Comparison of ENCODE assay signal across 8 mouse cellular contexts in genomic region chr15:101976641-101977040, GRCm38 (mm10). TPM values are rescaled to one million over a fixed set of nuclear protein-coding genes. Genes with fewer than 3 reads are reported as not detected.
DNase-seq lines count a peak whose midpoint lies in the region; ATAC-seq lines count a peak whose summit lies in the region.

No protein-coding gene starts in this region.

- no peak overlapping the region for H3K4me3 ChIP-seq in forebrain, embryonic 14.5 days (ENCODE audit: low read depth, low read length)
- H3K4me3 ChIP-seq in stomach, embryonic 14.5 days (ENCODE audit: low read depth, low read length), result no peak overlapping the region

- no peaks in the 10 kb centered on the region for H3K36me3 ChIP-seq in forebrain, embryonic 14.5 days (ENCODE audit: control insufficient read depth, insufficient read depth, low read length)
- H3K36me3 ChIP-seq in stomach, embryonic 14.5 days (ENCODE audit: control insufficient read depth, insufficient read depth, low read length), result no peaks in the 10 kb centered on the region

- H3K27ac ChIP-seq in forebrain, embryonic 14.5 days (ENCODE audit: low read depth, low read length), result no peak overlapping the region
- peak overlapping the region; percentile 92 for H3K27ac ChIP-seq in stomach, embryonic 14.5 days (ENCODE audit: low read length)

- ATAC-seq in forebrain, embryonic 14.5 days, result no peak
- ATAC-seq in stomach, embryonic 14.5 days (ENCODE audit: insufficient number of reproducible peaks, insufficient read depth, low FRiP score, low read depth), result no peak
- no peak for ATAC-seq in activated CD4-positive, CD25-positive, alpha-beta regulatory T cell, adult 4 months

- peak overlapping the region; percentile 65; the same call in 1 of the 2 replicates for H3K9ac ChIP-seq in forebrain, embryonic 14.5 days (ENCODE audit: low read length)
- peak overlapping the region; percentile 43; the same call in 1 of the 2 replicates for H3K9ac ChIP-seq in stomach, embryonic 14.5 days (replicated peaks; ENCODE audit: low read depth, low read length)

- H3K4me1 ChIP-seq in forebrain, embryonic 14.5 days (ENCODE audit: control insufficient read depth, insufficient read depth, low read length), result peaks cover 9% of the 10 kb centered on the region
- H3K4me1 ChIP-seq in stomach, embryonic 14.5 days (ENCODE audit: control insufficient read depth, insufficient read depth, low read length), result peaks cover 35% of the 10 kb centered on the region

- H3K27me3 ChIP-seq in forebrain, embryonic 14.5 days (replicated peaks; ENCODE audit: control insufficient read depth, insufficient read depth, low read length), result no peaks in the 10 kb centered on the region
- H3K27me3 ChIP-seq in stomach, embryonic 14.5 days (ENCODE audit: control insufficient read depth, insufficient read depth, low read length), result no peaks in the 10 kb centered on the region

- peak; percentile 54 for DNase-seq in ovary, adult 18-20 months (ENCODE audit: low spot score)
- DNase-seq in ovary, postnatal 36 days (ENCODE audit: low spot score), result no peak
- DNase-seq in forebrain, embryonic 14.5 days (ENCODE audit: low spot score), result no peak
- peak; percentile 34 for DNase-seq in kidney, postnatal 14 days
- DNase-seq in right cerebral cortex, postnatal 25 days, result no peak
- no peak for DNase-seq in right cerebral cortex, postnatal 4 days

- no peaks in the 10 kb centered on the region for H3K9me3 ChIP-seq in forebrain, embryonic 14.5 days (replicated peaks; ENCODE audit: control insufficient read depth, low read length)
- no peaks in the 10 kb centered on the region for H3K9me3 ChIP-seq in stomach, embryonic 14.5 days (ENCODE audit: control insufficient read depth, low read depth, low read length)

- whole genome bisulfite sequencing in forebrain, embryonic 14.5 days, result 55% methylated on average over 3 of the region's 3 CpGs
- WGBS in stomach, embryonic 14.5 days, result 56% methylated on average over 3 of the region's 3 CpGs

- H3K4me2 ChIP-seq in forebrain, embryonic 14.5 days (ENCODE audit: low read length), result peak overlapping the region; percentile 67; the same call in 1 of the 2 replicates
- peak overlapping the region; percentile 50 for H3K4me2 ChIP-seq in stomach, embryonic 14.5 days (replicated peaks; ENCODE audit: low read depth, low read length)

RNA-seq across cellular contexts. Expression of gene Krt78, which starts 22.6 kb away (rescaled TPM):
- not detected in 2 replicates for polyA plus RNA-seq in forebrain, embryonic 14.5 days (2014; fragmentation: Nextera tagmentation; extraction: Ambion mirVana)
- polyA plus RNA-seq in stomach, embryonic 14.5 days (2014; fragmentation: Nextera tagmentation; extraction: Ambion mirVana), result 0.36 and 0.66 TPM in 2 replicates
- polyA plus RNA-seq in activated CD4-positive, CD25-positive, alpha-beta regulatory T cell, adult 4 months (2017; shearing (Covaris generic)), result not detected

RNA-seq across cellular contexts. Expression of gene Krt8, which starts 27.6 kb away (rescaled TPM):
- 2.7 and 3.7 TPM in 2 replicates for polyA plus RNA-seq in forebrain, embryonic 14.5 days (2014; fragmentation: Nextera tagmentation; extraction: Ambion mirVana)
- polyA plus RNA-seq in stomach, embryonic 14.5 days (2014; fragmentation: Nextera tagmentation; extraction: Ambion mirVana), result 707 and 780 TPM in 2 replicates
- polyA plus RNA-seq in activated CD4-positive, CD25-positive, alpha-beta regulatory T cell, adult 4 months (2017; shearing (Covaris generic)), result not detected

RNA-seq across cellular contexts. Expression of gene Krt79, which starts 36.5 kb away (rescaled TPM):
- 0.10 and 0.27 TPM in 2 replicates for polyA plus RNA-seq in forebrain, embryonic 14.5 days (2014; fragmentation: Nextera tagmentation; extraction: Ambion mirVana)
- 0.38 and 0.78 TPM in 2 replicates for polyA plus RNA-seq in stomach, embryonic 14.5 days (2014; fragmentation: Nextera tagmentation; extraction: Ambion mirVana)
- not detected for polyA plus RNA-seq in activated CD4-positive, CD25-positive, alpha-beta regulatory T cell, adult 4 months (2017; shearing (Covaris generic))

RNA-seq across cellular contexts. Expression of gene Krt18, which starts 51.3 kb away (rescaled TPM):
- 5.6 and 7.1 TPM in 2 replicates for polyA plus RNA-seq in forebrain, embryonic 14.5 days (2014; fragmentation: Nextera tagmentation; extraction: Ambion mirVana)
- polyA plus RNA-seq in stomach, embryonic 14.5 days (2014; fragmentation: Nextera tagmentation; extraction: Ambion mirVana), result 407 and 452 TPM in 2 replicates
- not detected for polyA plus RNA-seq in activated CD4-positive, CD25-positive, alpha-beta regulatory T cell, adult 4 months (2017; shearing (Covaris generic))

RNA-seq across cellular contexts. Expression of gene Krt4, which starts 52.1 kb away (rescaled TPM):
- polyA plus RNA-seq in forebrain, embryonic 14.5 days (2014; fragmentation: Nextera tagmentation; extraction: Ambion mirVana), result not detected in 2 replicates
- 60.1 and 100 TPM in 2 replicates for polyA plus RNA-seq in stomach, embryonic 14.5 days (2014; fragmentation: Nextera tagmentation; extraction: Ambion mirVana)
- polyA plus RNA-seq in activated CD4-positive, CD25-positive, alpha-beta regulatory T cell, adult 4 months (2017; shearing (Covaris generic)), result not detected

Comparison
In these comparisons a context has a peak if more than half of its experiments do, and no peak if none do; other contexts are left out.
1. DNase-seq: peak in ovary, adult 18-20 months (single experiment) and kidney, postnatal 14 days (single experiment); none in ovary, postnatal 36 days (single experiment), forebrain, embryonic 14.5 days (single experiment), right cerebral cortex, postnatal 25 days (single experiment) and right cerebral cortex, postnatal 4 days (single experiment).
2. RNA of gene Krt8, which starts 27.6 kb away (polyA plus RNA-seq): 707 to 780 TPM in stomach, embryonic 14.5 days; 2.7 to 3.7 TPM in forebrain, embryonic 14.5 days and not detected in activated CD4-positive, CD25-positive, alpha-beta regulatory T cell, adult 4 months; every median in the first group is over 100 times any median in the second.